Mouse (Mus musculus) A20 (cell line): ENCODE results near the gene Cnnm2.
"Not testable (repeated sequence)": the region's sequence is repeated elsewhere in the genome, so short reads cannot be mapped to it uniquely, and the experiment has no call there.

Experiments used
- DNase-seq: peaks from one replicate; pipeline ENCODE4 v3.0.0-alpha.2; 2011; ENCODE audit warnings: low read depth, low spot score

The Cnnm2 gene

GRCm38 (mm10) chr19:46760375-46761160 lies 828 bp upstream of the Cnnm2 start:
- DNase-seq, result peak; percentile 87

DNA sequence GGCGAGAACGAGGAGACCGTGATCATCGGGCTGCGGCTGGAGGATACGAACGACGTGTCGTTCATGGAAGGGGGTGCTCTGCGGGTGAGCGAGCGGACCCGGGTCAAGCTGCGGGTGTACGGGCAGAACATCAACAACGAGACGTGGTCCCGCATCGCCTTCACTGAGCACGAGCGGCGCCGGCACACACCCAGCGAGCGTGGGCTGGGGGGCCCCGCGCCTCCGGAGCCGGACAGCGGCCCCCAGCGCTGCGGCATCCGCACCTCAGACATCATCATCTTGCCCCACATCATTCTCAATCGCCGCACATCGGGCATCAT lies 535 bp downstream of the Cnnm2 start:
- DNase-seq, result no peak

DNA sequence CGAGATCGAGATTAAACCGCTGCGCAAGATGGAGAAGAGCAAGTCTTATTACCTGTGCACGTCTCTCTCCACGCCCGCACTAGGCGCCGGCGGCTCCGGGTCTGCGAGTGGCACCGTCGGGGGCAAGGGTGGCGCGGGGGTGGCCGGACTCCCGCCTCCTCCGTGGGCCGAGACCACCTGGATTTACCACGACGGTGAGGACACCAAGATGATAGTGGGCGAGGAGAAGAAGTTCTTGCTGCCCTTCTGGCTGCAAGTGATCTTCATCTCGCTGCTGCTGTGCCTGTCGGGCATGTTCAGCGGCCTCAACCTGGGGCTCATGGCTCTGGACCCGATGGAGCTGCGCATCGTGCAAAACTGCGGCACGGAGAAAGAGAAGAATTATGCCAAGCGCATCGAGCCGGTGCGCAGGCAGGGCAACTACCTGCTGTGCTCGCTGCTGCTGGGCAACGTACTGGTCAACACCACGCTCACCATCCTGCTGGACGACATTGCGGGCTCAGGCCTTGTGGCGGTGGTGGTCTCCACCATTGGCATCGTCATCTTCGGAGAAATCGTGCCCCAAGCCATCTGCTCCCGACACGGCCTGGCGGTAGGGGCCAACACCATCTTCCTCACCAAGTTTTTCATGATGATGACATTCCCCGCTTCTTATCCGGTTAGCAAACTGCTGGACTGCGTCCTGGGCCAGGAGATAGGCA lies 1.0 kb downstream of the Cnnm2 start:
- peak; percentile 26 for DNase-seq

GRCm38 (mm10) chr19:46762992-46763342 lies 1.6 kb downstream of the Cnnm2 start:
- no peak for DNase-seq

DNA sequence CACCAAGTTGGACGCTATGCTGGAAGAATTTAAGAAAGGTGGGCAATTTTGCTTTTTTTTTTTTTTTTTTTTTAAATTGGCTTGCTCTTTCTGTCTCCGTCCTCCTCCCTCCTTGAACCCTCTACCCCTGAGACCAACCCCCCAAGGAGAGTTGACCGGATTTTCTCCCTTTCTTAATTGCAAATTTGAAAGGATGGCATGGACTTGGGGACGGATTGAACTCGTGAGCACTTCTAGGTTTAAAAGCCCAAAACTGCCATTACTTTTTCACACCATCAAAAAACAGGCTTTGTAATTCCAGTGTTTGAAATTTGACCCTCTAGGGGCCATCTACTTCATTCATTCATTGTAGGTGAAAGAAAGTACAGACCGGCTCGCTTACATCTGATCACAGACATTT lies 2.0 kb downstream of the Cnnm2 start:
- no peak for DNase-seq

DNA sequence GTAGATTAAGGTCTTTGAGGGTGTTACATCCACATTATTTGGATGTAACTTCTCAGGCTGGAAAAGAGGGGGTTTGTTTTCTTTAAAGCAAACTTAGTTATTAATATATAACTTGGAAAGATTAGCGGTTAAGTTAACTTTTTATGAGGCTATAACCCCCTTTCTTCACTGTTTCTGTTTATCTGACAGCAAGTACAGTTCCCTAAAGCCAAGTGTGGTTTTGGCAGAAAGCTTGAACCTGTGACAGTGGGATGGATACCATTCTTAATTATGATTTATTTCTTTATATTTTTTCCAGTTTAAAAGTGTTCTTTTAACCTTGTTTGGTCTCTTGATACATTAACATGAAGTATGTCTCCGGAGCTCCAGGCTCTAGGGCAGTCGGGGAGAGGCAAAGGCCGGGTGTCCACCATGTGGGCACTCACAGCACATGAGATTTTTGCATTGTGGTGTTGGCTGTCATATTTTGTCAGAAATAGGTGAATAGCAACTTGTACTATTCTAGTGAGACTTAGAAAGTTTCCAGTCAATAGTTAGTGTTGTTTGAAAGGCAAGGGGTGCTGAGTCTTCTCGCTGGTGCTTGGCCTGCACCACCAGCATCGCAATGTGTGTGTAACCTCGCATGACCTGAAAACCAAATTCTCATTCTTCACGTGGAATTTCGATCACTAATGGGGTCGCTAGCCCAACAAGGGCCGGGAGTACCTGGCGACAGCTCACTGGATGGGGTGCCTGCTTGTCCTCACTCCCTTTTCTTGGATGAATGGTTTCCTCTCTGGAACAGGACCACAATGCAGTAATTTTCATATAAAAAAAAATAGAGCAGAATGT lies 2.8 kb downstream of the Cnnm2 start:
- DNase-seq, result no peak

DNA sequence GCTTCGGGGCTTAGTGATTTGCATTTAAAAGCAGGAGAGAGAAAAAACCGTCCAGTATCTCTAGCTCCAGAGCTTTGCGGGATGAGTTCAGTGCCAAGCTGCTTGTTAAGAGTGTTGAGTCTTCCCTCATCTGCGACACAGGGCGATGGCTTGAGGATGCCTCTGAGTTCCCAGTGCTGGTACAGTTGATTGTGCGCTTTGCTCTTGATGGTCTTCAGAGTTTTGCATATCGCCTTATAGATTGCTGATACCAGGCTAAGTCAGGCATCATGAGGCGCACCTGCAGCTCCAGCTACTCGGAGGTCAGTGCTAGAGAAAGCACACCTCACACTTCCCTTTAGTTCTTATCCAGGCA lies 3.3 kb downstream of the Cnnm2 start:
- DNase-seq, result no peak

DNA sequence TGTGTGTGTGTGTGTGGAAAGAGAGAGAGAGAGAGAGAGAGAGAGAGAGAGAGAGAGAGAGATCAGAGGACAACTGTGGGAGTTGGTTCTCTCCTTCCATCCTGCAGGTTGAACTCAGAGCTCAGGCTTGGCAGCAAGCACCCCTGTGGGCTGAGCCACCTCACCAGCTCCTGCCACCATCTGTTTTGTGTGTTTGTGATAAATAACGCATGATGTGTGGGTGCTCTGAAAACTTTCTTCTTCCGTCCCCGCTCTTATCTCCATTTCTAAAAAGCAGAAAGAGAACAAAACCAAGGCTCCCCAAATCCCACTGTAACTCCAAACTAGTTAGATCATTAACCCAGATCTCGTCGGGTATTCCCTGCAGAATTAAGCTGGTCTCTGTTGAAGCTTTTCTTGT lies 4.7 kb downstream of the Cnnm2 start:
- DNase-seq, result no peak

GRCm38 (mm10) chr19:46769759-46770158 lies 8.4 kb downstream of the Cnnm2 start:
- DNase-seq, result no peak

- no peak for DNase-seq
Observed at GRCm38 (mm10) chr19:46771801-46772200, 10.4 kb downstream of the Cnnm2 start.

- no peak for DNase-seq
Observed at GRCm38 (mm10) chr19:46776391-46776790, 15.0 kb downstream of the Cnnm2 start.

DNA sequence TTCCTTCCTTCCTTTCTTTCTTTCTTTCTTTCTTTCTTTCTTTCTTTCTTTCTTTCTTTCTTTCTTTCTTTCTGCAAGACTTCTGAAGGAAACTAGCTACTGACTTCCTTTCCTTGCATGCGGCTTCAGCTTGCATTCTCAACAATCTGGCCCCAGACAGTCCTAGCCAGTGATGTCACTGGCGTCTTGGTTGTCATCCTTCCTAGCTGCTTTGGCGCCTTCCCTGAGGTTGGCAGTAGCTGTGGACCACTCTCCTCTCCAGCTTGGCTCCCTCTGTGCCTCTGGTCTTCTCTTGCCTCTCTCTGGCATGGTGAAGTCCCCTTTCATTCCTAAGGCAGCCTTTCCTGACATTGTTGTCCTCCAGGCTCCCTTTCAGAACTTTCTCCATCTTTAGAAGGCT lies 15.5 kb downstream of the Cnnm2 start:
- DNase-seq, result no peak

DNA sequence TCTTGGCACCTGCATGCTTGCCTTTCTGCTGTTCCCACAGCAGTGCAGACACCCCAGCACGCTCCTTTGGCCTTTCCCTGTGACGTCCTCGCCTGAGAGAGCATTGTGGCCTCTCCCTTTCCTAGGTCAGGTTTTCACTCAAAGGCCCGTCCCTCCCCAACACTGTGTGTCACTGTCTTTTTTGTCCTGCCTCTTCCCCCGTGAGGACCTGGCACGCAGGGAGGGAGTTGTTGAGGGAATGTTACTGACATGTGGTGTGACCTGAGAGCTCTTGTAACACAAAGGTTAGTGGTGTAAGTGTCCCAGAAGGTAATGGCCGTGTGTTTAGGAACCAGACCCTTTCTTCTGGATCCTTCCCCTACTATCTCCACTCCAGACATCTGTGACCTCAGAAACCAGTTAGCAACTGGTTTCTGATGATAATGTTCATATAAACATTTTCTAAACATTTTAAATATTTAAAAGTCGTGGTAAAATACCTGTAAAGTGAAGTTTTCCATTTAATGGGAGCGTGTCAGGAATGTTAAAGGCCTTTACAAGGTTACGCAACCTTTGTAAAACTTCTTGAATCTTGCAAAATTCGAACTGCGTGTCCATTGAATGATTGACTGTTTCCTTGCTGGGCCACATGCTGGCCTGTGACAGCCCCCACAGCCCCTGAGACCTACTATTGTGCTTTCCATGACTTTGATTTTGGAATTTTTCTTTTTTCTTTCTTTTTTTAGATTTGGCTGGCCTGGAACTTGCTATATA lies 16.7 kb downstream of the Cnnm2 start:
- DNase-seq, result no peak

GRCm38 (mm10) chr19:46779130-46779529 lies 17.7 kb downstream of the Cnnm2 start:
- DNase-seq, result not testable (repeated sequence)

DNA sequence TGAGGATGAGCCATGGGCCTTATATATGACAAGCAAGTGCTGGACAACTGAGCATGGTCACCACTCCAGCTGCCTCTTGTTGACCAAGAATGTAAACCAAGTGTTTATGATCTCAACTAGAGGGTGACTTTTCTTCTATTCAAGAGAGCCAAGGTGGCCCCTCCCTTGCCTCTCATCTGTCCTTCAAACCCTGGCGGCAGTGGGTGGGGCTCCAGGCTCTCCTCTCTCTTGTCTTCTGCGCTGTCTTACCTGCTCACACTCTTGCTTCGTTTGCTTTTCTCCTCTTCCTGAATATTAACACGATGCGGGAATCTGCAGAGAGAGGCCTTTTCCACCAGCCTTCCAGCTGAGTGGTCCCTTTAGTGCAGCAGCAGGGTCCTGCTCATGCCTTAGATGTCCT lies 22.6 kb downstream of the Cnnm2 start:
- no peak for DNase-seq

DNA sequence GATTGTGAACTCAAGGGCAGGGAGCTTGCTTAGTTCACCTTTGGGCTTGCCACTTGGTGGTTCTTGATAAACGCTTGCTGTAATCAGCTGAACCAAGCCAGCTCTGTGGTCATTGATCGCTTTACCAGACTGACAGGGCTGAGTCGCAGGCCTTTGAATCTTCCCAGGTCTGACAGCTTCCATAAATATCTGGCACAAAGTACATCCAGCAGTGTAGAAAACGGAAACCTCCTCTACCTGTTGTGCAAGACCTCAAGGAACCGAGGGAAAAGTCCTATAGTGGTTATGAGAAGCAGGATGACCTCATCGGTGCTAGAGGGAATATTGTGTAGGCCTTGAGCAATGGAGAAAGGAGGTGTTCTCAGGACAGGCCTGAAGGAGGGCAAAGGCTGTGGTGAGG lies 23.1 kb downstream of the Cnnm2 start:
- DNase-seq, result no peak

DNA sequence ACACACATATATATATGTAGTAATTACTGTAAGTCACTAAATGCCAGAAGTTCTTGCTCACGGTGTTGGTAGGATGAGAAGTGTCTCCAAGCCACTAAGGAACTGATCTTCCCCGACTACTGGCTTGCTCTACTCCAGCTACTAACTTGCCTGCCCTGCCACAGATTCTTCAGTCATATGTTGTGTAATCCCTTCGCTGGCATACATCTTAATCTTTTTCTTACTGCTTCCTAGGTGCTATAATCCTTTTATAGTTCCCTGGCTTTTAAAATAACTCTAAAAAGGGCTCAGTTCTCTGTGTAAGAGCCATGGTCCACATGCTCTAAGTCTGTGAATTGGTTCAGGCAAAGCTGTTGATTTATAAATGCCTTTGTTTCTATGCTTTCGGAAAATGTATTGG lies 24.2 kb downstream of the Cnnm2 start:
- no peak for DNase-seq

DNA sequence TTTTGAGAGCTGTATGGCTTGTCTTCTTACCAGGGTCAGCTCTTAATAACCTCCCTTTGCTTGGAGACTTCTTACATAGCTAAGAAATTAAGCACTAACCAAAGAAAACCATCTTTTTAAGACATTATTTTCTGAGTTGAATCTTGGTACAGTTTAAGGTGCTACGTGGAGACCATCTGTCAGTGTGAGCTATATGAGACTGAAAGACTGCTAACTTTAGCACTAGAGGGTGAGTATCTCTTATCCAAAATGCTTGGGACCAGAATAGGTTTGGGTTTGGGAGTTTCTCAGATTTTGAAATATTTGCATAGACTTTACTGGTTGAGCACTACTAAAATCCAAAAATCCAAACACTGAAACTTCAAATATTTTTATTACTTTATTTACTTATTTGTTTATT lies 28.4 kb downstream of the Cnnm2 start:
- DNase-seq, result no peak

DNA sequence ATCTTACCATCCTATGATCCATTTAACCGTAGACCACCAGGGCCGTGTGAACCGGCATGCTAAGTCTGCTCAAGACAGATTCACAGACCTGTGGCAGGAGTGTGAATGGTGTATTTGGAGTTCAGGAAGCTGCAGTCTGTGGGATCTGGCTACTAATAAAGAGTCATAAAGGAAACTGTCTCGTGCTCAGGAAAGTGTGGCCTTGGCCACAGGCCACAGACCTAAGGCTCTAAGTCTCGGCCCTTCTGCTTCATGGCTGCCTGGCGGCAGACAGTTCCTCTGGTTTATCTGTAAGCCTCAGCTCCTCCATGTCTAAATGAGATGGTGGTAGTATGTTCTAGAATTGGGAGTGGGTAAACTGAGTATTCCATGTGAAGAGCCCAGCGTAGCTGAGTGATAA lies 30.0 kb downstream of the Cnnm2 start:
- no peak for DNase-seq

GRCm38 (mm10) chr19:46791921-46792320 lies 30.5 kb downstream of the Cnnm2 start:
- no peak for DNase-seq

DNA sequence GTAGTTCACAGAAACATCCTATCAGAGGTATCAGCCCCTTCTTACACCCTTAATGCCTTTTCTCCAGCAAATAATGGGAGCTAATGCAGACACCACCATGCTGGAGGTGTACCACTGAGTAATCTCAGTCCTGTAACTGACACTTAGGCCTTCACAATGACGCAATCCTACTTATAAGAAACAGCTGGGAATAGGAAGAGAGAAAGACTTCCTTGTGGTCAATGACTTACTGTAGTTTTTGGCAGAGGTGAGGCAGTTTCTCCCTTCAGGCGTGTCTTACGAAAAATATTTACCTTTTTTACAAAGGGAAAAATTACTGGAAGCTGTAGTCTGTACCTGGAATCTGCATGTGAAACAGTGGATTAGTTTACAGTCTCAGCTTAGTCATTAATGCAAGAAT lies 31.1 kb downstream of the Cnnm2 start:
- DNase-seq, result no peak

GRCm38 (mm10) chr19:46794181-46794580 lies 32.8 kb downstream of the Cnnm2 start:
- no peak for DNase-seq
